Mouse (Mus musculus): ENCODE measurements at regions not wholly inside any gene's neighbourhood (a gene's known extent, or its start where the extent isn't known, plus 50 kb on each side); places are given as distances from the start of the nearest gene placed in this dataset.

DNA sequence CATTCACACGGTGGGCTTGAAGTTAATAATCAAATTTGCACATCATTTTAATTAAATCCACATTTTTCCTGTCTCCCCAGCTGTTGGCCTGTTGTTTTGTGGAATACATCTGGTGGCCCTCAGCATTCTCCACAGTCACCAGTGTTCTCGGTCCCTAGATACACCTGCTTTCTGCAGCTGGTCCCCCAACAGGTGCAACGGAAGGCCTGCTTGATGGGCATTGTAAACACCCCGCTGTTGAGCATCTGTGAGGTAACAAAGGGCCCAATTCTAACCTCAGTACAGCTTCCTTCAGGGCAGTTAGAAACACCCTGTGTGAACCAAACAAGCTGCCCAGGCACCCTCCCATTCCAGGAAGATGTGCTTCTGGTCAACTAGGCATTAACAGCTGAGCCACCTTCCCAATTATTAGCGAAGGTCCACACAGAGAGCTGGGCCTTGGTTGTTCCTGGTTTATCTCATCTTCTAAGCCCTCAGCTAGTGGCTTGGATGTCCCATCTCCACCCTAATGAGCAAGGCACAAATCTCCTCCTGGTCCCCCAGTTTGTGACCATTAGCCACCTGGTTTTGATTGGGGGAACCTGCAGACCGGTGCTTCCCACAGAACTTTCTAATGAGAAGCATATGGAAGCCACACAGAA, 293.0 kb upstream of the Spred2 start:
- Histone ChIP-seq H3K4me2 (no peak overlapping the region), H3K36me3 (no peaks in the 10 kb centered on the region), H3K4me1 (0 out of 2 replicates have a peak, but pooled peaks cover 3% of the 10 kb centered on the region), H3K4me3 (replicated peaks) (no peak overlapping the region), H3K9me3 (replicated peaks) (no peaks in the 10 kb centered on the region), H3K9ac (no peak overlapping the region), H3K27ac (no peak overlapping the region), H3K27me3 (no peaks in the 10 kb centered on the region)
- ATAC-seq (replicated peaks; ENCODE audit: low FRiP score), result no peak
- WGBS, result 87% methylated on average over 6 of the region's 6 CpGs

DNA sequence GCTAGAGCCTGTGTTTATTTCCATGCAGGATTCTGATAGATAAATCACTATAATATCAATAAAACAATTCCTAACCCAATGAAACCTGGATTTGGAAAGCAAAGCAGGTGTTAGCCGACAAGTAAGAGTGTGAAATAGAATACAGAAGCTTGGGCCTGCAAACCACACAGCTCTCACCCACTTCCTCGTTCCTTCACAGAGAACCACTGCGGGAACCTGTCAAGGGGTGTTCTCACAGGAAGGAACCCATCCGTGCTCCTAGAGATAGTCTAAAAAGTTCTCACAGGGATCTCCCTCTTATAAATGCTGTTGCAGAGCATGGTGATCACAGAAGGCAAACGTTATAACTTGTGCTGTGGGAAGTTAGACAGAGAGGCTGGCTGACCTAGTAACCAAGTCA, 291.7 kb upstream of the Spred2 start:
- no peak overlapping the region for H3K4me2 ChIP-seq
- no peak overlapping the region for H3K9ac ChIP-seq
- WGBS, result 74% methylated on average over 5 of the region's 5 CpGs
- no peaks in the 10 kb centered on the region for H3K36me3 ChIP-seq
- no peaks in the 10 kb centered on the region for H3K27me3 ChIP-seq
- H3K27ac ChIP-seq, result no peak overlapping the region
- 0 out of 2 replicates have a peak, but pooled peaks cover 3% of the 10 kb centered on the region for H3K4me1 ChIP-seq
- no peak for ATAC-seq (replicated peaks; ENCODE audit: low FRiP score)
- H3K9me3 ChIP-seq (replicated peaks), result no peaks in the 10 kb centered on the region
- H3K4me3 ChIP-seq (replicated peaks), result no peak overlapping the region

DNA sequence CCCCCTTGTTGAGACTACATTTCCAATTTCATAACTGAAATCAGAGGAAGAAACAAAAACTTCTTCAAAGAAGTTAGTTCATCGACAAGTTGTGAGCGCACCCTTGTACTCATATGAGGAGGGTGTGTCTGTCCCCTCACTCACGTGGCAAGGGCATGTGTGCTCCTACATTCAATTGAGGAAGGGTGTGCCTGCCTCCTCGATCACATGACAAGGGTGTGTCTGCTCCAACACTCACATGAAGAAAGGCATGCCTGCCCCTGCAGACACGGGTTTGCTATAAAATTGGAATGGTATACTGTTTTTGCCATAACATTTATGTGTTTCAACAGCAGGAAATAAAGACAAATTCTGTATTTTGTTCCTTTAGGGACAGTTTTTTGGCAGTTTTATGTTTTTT, 290.6 kb upstream of the Spred2 start:
- Histone ChIP-seq H3K9me3 (replicated peaks) (no peaks in the 10 kb centered on the region), H3K4me2 (no peak overlapping the region), H3K9ac (no peak overlapping the region), H3K4me1 (0 out of 2 replicates have a peak, but pooled peaks cover 3% of the 10 kb centered on the region), H3K27me3 (no peaks in the 10 kb centered on the region), H3K36me3 (no peaks in the 10 kb centered on the region), H3K4me3 (replicated peaks) (no peak overlapping the region), H3K27ac (no peak overlapping the region)
- ATAC-seq (replicated peaks; ENCODE audit: low FRiP score), result no peak
- 89% methylated on average over 5 of the region's 5 CpGs for whole genome bisulfite sequencing

DNA sequence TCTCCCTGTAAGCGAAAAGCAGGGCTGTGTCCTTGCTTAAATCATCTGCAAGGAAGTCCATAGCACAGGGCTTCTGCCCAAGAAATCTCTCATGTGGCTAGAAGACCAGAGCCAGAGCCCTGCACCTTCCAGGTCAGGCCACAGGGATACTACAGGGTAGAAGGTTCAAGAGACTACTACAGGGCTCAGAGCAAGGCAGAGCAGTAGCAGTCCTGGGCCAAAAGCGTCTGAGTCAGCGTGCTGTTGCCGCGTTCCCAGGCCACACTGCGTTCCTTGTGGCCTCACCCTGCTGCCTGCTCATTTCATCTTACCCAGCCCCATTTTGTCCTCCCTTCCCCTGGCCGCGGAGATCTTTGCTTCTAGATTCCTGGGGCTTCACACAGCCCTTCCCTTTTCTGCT, 283.0 kb upstream of the Spred2 start:
- no peaks in the 10 kb centered on the region for H3K27me3 ChIP-seq
- H3K4me3 ChIP-seq (replicated peaks), result no peak overlapping the region
- no peak overlapping the region for H3K4me2 ChIP-seq
- no peak overlapping the region for H3K27ac ChIP-seq
- H3K9ac ChIP-seq, result no peak overlapping the region
- 58% methylated on average over 8 of the region's 8 CpGs for WGBS
- H3K36me3 ChIP-seq, result no peaks in the 10 kb centered on the region
- 0 out of 2 replicates have a peak, but pooled peaks cover 4% of the 10 kb centered on the region for H3K4me1 ChIP-seq
- no peaks in the 10 kb centered on the region for H3K9me3 ChIP-seq (replicated peaks)
- peak; percentile 62; the same call in 1 of the 2 replicates for ATAC-seq (replicated peaks; ENCODE audit: low FRiP score)

DNA sequence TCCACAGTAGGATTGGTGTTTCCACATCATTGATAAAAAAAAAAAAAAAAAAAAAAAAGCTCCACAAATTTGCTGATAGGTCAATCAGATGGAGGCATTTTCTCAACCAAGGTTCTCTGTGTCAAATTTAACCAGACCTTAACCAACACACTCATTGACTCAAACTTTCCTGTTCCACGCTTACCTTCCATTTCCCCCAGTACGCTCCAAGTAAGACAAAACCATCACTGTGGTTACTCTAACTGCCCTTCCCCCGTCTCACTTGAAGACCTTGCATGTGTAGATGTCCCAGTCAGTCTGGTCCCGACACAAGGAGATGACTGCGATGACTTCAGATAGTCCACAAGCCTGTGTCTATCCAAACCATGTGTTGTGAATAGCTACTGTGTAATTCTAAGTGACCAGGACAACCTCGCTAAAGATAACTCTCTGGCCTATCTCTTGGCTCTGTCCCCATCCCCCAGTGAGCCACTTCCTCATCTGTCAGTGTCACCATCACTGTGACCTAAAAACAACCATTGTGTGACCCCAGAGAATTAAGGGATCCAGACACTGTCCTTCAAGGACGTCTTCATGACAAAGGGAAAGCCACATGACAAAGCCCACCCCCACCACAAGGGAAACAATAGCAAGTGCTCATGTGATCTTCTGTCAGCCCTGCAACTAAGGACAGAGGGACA, 279.9 kb upstream of the Spred2 start:
- 0 out of 2 replicates have a peak, but pooled peaks cover 4% of the 10 kb centered on the region for H3K4me1 ChIP-seq
- WGBS, result 74% methylated on average over 7 of the region's 7 CpGs
- no peak for ATAC-seq (replicated peaks; ENCODE audit: low FRiP score)

DNA sequence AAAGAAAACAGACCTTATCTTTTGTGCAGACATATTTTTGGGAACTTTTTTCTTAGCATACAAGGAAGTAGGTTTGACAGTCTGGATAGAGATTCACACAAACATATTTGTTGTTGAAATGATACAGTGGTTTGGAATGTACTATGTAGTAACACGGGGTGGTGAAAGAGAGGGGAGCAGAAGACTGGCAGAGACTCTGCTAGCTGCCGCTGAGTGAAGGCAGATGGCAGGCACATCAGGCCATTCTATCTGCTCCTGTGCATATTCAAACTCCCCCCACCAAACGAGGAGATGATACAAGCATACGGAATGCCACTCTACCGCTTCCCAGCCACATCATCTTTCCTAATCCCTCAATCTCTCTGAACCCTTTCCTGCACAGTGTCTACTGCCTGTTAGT, 279.1 kb upstream of the Spred2 start:
- no peaks in the 10 kb centered on the region for H3K36me3 ChIP-seq
- 0 out of 2 replicates have a peak, but pooled peaks cover 4% of the 10 kb centered on the region for H3K4me1 ChIP-seq
- WGBS, result 79% methylated on average over 5 of the region's 5 CpGs
- H3K9me3 ChIP-seq (replicated peaks), result no peaks in the 10 kb centered on the region
- no peak overlapping the region for H3K4me3 ChIP-seq (replicated peaks)
- no peak overlapping the region for H3K27ac ChIP-seq
- no peak for ATAC-seq (replicated peaks; ENCODE audit: low FRiP score)
- no peak overlapping the region for H3K9ac ChIP-seq
- no peaks in the 10 kb centered on the region for H3K27me3 ChIP-seq
- H3K4me2 ChIP-seq, result no peak overlapping the region

More for the DNA sequence above, 279.9 kb upstream of the Spred2 start:
- Histone ChIP-seq H3K9ac (no peak overlapping the region), H3K9me3 (replicated peaks) (no peaks in the 10 kb centered on the region), H3K36me3 (no peaks in the 10 kb centered on the region), H3K27me3 (no peaks in the 10 kb centered on the region), H3K4me3 (replicated peaks) (no peak overlapping the region), H3K4me2 (no peak overlapping the region), H3K27ac (no peak overlapping the region)

DNA sequence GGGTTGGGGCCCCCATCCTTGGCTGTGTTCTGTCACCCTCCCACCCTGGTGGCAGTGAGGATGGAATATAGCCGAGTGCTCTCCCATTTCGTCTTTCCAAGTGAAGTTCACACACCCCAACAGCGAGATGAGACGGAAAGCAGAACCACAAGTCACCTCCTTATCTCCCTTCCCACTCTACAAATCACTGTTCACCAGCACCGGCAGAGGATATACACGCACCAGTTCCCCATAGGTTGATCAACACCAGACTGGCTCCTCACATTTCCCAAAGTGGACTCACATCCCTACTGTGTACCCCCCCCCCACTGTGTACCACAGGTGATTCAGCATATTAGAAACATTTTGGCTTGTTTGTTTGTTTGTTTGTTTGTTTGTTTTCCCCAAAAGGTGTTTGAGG, 272.7 kb upstream of the Spred2 start:
- Histone ChIP-seq H3K4me2 (no peak overlapping the region), H3K4me1 (no peaks in the 10 kb centered on the region), H3K36me3 (no peaks in the 10 kb centered on the region), H3K9me3 (replicated peaks) (no peaks in the 10 kb centered on the region), H3K4me3 (replicated peaks) (no peak overlapping the region), H3K27ac (no peak overlapping the region), H3K9ac (no peak overlapping the region), H3K27me3 (no peaks in the 10 kb centered on the region)
- no peak for ATAC-seq (replicated peaks; ENCODE audit: low FRiP score)
- 89% methylated on average over 6 of the region's 6 CpGs for WGBS

DNA sequence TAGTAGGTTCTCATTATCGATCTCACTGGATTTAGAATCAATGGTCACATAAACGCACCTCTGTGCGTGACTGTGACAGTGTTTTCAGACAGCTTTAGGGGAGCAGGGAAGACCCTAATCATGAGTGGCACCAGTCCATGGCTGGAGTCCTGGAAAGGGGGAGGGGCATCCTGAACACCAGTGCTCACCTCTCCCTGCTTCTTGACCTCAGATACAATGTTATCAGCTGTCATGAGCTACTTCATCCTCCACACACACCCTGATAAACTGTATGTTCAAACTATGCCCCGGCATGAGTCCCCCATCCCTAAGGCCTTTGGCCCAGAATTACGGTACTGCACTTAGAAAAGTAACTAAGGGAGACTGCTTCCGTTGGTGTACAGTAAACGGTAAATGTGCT, 272.2 kb upstream of the Spred2 start:
- no peaks in the 10 kb centered on the region for H3K9me3 ChIP-seq (replicated peaks)
- H3K4me2 ChIP-seq, result no peak overlapping the region
- H3K4me1 ChIP-seq, result no peaks in the 10 kb centered on the region
- H3K9ac ChIP-seq, result no peak overlapping the region
- H3K27ac ChIP-seq, result no peak overlapping the region
- H3K4me3 ChIP-seq (replicated peaks), result no peak overlapping the region
- ATAC-seq (replicated peaks; ENCODE audit: low FRiP score), result no peak
- H3K36me3 ChIP-seq, result no peaks in the 10 kb centered on the region
- WGBS, result 94% methylated on average over 7 of the region's 7 CpGs
- H3K27me3 ChIP-seq, result no peaks in the 10 kb centered on the region

DNA sequence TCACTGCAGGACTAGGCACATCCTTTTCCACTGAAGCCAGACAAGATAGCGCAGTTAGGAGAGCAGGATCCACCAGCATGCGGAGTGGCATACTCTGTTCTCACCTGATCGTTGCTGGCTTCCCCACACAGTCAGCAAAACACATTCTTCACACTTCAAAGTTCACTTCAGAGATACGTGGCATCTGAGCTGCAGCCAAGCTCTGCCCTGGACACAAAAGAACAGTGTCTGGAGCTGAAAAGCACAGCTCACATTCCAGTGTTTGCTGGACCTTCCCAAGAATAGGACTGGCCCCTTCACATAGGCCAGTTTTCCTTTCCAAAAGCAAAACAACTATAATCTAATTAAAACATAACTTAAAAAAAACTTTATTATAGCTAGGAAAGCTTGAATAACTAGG, 264.7 kb upstream of the Spred2 start:
- Histone ChIP-seq H3K4me3 (replicated peaks) (no peak overlapping the region), H3K36me3 (no peaks in the 10 kb centered on the region), H3K27me3 (no peaks in the 10 kb centered on the region), H3K27ac (no peak overlapping the region), H3K4me1 (no peaks in the 10 kb centered on the region), H3K9ac (no peak overlapping the region), H3K4me2 (no peak overlapping the region), H3K9me3 (replicated peaks) (no peaks in the 10 kb centered on the region)
- ATAC-seq (replicated peaks; ENCODE audit: low FRiP score), result no peak
- WGBS, result 62% methylated on average over 4 of the region's 4 CpGs

DNA sequence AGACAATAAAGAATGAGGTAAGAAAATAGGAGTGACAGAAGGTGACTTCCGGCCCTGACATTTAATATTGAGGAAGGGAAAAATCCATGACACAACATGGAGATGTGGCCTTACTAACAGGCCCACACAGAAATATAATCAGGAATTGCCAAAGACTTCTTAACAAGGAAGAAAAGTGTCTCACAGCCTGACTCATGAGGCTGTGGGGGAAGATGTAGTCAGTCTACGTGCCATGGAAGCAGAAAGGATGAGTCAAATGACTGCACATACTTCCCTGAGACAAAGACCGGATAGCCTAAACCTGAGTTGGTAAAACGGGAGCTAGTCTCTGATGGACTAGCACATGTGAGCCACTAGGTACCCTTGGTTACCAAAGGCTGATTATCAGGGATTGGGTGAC, 257.4 kb upstream of the Spred2 start:
- 0 out of 2 replicates have a peak, but pooled peaks cover 6% of the 10 kb centered on the region for H3K4me1 ChIP-seq
- WGBS, result 89% methylated on average over 4 of the region's 4 CpGs
- no peak overlapping the region for H3K4me2 ChIP-seq
- no peaks in the 10 kb centered on the region for H3K9me3 ChIP-seq (replicated peaks)
- no peaks in the 10 kb centered on the region for H3K36me3 ChIP-seq
- no peak overlapping the region for H3K9ac ChIP-seq
- no peaks in the 10 kb centered on the region for H3K27me3 ChIP-seq
- no peak overlapping the region for H3K27ac ChIP-seq
- ATAC-seq (replicated peaks; ENCODE audit: low FRiP score), result no peak
- no peak overlapping the region for H3K4me3 ChIP-seq (replicated peaks)

DNA sequence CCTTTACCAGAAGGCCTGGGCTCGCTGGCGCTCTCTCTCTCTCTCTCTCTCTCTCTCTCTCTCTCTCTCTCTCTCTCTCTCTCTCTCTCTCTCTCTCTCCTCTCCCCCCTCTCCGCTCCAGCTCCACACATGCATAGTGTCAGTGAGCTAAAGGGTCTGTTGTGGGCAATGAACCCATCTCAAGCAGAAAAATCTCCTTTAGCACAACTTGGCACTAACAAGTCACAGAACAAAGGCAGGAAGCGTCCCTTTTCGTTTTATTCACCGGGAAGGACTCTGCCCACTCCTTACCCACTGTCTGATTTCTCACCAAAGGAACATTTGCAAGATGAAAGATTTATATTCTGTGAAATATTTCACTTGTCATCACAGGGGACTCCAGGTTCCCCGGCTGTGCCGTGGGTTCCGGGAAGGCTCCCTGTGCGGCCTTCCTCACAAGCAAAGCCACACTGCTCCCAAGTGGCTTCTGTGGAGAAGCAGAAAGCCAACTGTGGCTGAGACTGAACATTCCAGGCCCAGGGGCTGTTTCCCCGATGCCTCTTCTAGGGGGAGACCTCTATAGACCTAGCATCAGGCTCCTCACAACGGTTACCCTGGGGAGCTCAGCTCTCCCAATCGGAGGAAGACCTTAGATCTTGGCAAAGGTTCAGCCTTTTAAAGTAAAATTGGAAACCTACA, 253.2 kb upstream of the Spred2 start:
- 36% methylated on average over 13 of the region's 13 CpGs for WGBS
- H3K27ac ChIP-seq, result no peak overlapping the region
- no peak overlapping the region for H3K4me3 ChIP-seq (replicated peaks)
- H3K4me2 ChIP-seq, result no peak overlapping the region
- ATAC-seq (replicated peaks; ENCODE audit: low FRiP score), result peak; percentile 77; the same call in 1 of the 2 replicates
- H3K4me1 ChIP-seq, result 0 out of 2 replicates have a peak, but pooled peaks cover 6% of the 10 kb centered on the region
- H3K36me3 ChIP-seq, result no peaks in the 10 kb centered on the region
- no peak overlapping the region for H3K9ac ChIP-seq
- no peaks in the 10 kb centered on the region for H3K9me3 ChIP-seq (replicated peaks)
- H3K27me3 ChIP-seq, result no peaks in the 10 kb centered on the region

DNA sequence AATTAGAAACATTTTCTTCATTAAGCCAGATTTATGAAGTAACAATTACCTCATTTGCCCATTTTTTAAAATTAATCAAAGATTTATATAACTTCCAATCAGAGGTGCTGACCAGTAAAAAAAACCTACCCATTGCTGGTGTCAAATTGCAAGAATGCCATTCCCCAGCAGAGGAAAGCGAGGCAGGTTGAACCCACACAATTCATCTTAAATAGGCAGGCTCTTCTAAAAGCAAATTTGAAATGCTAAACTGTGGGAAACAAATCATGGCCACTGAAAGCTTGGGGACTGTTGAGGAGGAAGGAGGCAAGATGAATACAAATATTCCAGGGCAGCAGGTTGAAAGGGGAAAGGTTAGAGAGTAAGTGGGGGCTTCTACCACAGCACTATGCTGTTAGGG, 251.2 kb upstream of the Spred2 start:
- WGBS, result 31% methylated on average over 1 of the region's 1 CpGs
- ATAC-seq (replicated peaks; ENCODE audit: low FRiP score), result no peak

More for the DNA sequence above, 251.2 kb upstream of the Spred2 start:
- Histone ChIP-seq H3K9ac (no peak overlapping the region), H3K4me3 (replicated peaks) (no peak overlapping the region), H3K9me3 (replicated peaks) (no peaks in the 10 kb centered on the region), H3K27me3 (no peaks in the 10 kb centered on the region), H3K36me3 (no peaks in the 10 kb centered on the region), H3K27ac (no peak overlapping the region), H3K4me1 (0 out of 2 replicates have a peak, but pooled peaks cover 6% of the 10 kb centered on the region), H3K4me2 (no peak overlapping the region)
